Mouse (Mus musculus) 3T3-L1 (cell line): Measurements from ENCODE around the gene Zyg11b.

ENCODE experiments used
- DNase-seq: peaks from one replicate; pipeline ENCODE4 v3.0.0-alpha.2; 2015; ENCODE audit warnings: low read depth, low spot score

Gene Zyg11b

DNA sequence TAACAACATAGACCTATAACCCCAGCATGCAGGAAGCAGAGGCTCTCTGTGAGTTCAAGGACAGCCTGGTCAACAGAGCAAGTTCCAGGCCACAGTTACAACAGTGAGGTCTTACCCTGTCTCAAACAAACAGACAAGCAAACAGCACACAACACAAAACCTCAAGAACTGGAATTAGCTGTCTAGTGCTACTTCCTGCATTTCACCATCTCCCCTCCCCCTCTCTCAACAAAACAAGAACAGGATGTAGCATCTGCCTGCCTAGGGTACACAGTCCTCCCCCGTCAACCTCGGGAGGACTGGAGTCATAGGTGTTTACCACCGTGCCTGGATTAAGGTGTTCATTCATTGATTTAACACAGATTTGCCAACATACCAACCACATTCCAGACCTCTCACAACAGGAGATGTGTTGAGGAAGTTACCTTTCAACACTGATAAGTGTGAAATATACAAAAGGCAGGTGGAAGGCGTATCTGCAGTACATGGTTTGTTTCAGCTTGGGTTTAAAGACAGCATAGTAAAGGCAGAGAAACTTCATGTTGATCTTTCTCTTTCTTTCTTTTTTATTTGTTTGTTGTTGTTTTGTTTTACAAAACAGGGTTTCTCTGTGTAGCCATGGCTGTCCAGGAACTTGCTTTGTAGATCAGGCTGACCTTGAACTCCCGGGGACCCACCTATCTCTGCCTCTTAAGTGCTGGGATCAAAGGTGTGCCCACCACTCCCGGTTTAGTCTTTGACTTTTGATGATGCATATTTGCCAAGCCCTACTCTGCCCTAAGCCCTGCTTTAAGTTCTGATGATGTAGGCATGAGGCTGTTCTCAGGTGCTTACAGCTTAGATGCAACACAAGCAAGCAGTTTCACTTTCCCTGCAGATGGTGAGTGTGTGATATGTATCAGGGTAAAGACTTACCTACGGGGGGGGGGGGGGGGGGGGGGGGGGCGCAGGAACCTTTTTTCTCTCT is 18.0 kb upstream of the Zyg11b start:
- DNase-seq: no peak

DNA sequence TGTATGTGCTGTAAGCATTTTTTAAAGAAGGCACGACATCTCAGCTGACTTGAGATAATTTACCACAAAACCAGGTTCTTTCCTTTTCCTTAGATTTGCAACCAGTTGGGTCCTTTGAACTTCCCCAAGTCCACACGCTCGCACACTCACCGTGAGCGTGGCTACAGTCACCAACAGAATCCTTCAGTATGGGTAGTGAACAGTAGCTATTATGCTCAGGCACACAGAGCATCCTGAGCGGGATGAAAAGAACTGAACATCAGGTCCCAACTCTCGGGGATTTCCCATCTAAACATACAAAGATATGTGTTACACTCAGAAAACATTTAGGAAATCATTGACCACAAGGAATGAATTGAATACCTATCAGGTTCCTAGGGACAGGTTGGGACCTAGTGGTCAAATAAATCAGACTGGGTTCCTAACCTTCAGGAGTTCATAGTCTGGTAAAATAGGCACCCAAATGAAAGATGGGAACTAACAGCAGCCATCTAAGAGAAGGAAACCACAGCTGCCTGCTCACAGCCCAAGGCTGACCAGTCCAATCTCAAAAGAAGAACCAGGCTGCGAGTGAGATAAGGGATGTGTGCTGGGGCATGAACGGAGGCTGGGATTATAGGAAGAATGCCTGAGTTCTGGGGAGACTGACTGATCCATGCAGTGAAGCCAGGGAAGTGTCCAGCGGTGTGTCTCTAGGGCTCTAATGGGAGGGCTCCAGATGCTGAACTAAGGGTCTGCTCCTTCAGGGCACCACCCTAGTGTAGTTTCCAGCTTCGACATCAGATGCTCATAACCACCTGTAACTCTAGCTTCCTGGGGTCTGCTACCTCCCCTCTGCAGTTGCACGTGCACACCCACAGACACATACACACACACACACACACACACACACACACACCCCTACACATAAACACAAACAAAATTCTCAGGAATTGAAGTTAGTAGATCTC is 17.0 kb upstream of the Zyg11b start:
- DNase-seq: no peak

DNA sequence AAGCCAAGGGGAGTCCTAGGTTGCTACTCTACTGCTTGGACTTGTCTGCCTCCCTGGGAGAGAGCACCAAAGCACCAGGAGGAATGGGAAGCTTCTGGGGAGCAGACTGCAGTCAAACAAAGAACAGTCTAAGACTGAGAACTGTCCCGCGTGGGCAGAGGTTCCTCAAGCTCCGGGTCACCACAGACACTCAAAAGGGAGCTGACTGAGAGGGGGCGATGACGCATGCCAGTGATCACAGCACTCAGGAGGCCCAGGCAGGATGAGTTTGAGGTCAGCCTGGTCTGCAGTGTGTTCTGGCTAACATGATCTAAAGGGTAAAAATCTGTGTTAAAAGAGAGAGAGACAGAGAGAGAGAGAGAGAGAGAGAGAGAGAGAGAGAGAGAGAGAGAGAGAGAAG is 13.1 kb upstream of the Zyg11b start:
- peak; percentile 11 for DNase-seq

DNA sequence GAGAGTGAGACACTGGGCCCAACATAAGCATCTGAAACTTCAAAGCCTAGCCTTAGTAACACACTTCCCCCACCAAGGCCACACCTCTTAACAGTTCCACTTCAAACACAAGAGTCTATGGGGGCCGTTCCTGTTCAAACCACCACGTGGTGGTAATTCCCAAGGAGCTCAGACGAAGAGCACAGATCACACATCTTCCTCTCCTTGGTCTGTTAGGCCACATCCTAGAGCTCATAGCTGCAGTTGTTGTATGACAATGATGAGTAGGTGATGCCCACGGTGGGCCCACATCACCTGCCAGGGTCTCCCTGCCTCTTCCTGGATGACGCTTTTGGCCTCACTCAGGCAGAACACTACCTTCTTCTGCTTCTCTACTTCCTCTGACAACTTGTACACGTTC is 9.8 kb upstream of the Zyg11b start:
- DNase-seq: no peak

DNA sequence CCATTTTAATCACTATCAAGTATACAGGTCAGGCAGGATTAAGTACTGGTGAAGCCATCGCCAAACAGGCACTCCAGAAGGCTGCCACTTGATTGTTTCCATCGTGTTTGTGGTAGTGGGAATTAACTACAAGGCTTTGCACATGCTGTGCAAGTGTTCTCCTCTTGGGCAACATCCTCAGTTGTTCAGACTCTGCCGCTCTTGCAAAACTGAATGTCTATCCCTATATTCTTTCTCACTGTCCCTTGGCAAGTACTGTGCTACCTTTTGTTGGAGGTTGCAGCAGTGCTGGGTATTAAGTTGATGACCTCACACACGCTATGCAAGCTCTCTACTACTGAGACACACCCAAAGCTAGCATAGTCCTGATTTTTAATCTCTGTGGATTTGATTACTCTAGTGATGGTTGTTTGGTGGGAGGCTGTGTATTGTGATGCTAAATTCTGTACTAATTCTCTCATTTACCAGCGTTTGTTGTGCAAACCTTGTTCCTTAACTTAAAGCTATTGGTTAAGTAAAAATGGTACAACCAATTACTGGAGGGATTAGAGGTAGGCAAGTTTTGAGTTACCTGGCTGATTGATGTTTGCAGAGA is 1.5 kb upstream of the Zyg11b start:
- DNase-seq: no peak

DNA sequence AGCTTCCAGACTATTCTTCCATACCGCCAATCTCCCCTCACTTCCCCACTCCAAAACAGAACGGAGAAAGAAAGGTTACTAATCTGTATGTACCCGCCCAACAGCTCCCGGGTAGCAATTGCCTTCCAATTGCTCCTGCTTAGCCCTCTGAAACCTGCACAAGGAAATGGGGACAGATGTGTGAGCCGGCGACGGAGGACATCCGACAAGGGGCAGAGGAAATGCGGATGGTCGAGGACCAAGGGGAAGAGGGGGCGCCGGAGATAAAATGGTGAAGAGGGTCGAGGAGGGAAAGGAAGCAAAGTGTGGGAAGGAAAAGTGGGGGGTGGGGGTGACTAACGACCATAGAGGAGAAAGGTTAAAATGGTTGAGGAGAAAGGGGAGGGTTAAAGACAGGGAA is 630 bp downstream of the Zyg11b start:
- DNase-seq: no peak

DNA sequence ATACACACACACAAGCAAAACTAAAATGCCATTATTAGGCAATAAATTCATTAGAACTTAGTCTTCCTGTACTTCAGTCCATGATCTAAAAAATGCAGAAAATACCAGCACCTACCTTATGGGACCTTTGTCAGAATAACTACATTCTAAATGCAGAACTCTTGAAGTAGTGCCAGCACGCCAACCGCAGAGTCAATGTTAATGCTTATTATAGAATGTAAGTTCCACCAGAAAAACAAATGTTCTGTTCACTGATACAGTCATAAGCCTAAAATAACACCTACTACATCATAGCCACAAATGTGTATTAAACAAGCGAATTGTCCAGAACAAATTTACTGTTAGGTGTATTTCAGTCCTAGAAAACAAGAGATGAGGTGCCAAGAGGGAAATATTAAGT is 23.9 kb downstream of the Zyg11b start:
- DNase-seq: no peak

DNA sequence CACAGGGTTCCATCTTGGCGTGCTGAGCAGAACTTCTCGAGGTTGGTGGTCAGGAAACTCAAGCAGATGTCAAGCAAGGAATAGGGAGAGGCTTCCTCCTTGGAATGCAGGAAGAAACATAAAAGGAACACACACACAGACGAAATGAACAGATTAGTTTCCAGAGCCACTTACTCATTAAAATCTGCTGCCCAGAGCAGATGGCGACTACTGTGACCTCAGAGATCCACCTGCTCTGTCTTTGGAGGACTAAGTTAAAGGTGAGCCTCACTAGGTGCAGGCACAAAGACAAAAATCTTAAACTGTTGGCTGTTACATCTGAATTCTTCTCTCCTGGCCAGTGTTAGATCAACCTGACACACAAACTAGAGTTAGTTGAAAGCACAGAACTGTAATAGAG is 28.6 kb downstream of the Zyg11b start:
- no peak for DNase-seq

DNA sequence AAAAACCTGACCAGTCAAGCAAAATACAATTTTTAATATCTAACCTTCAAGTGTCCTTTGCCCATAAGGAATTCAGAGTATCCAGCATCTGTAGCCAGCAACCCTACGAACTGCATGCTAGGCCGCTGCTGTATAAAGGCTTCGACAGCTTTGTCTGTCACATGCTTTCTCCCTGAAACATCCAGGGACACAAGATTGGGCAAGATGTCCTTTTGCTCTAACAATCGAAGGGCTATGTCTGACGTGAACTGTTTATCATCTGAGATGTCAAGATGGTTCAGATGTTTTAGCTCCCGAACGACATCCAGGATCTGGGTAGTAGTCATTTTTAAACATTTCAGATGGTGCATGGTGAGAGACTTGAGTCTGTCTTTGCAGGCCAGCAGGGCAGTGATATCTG is 35.1 kb downstream of the Zyg11b start:
- DNase-seq: no peak

DNA sequence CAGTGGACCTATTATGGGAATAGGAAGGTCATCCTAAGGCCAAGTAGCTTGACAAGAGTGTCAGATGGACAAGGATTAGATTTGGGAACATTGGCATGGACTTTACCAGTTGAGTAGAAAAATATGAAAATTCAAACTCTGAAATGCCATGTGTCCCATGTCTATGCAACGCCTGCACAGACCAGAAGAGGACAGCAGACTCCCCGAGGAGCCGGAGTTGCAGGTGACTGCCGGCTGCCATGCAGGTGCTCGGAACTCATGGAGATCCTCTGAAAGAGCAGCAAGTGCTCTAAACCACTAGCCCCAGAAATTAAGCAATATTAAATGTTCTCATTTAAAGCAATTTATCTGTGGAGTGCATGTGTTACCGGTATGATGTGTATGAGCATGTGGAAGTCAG is 47.6 kb downstream of the Zyg11b start:
- no peak for DNase-seq

DNA sequence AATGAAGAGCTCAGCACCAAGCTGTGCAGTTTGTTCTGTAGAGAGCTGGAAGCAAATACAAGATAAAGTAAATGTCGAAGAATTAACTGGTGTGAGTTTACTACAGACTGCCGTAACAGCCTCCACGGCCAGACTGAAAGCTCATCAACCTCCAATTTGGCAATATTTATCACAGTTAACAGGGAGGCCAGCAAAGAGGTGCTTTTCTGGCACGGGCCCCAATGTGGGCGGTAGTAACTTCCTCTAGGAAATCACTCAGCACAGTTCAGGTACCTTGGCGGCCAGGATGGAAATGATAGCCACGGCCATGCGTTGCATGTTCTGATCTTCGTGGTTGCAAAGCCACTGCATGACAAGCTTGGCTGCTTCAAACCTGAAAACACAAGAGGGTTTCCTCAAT is 50.4 kb downstream of the Zyg11b start:
- no peak for DNase-seq

DNA sequence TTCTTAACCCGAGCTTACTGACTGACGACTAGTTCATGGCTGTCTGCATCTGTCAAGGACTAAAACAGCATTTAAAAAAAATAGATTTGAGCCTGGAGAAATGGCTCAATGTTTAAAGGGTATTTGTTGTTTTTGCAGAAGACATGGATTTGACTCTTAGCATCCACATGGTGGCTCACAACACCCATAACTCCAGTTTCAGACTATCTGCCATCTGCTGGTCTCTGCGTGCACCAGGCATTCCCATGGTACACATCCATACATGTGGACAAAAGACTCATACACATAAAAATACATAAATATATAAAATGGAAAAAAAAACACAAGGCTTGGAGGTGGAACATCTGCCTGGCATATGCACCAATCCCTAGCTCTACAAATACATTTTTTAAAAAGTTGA is 51.6 kb downstream of the Zyg11b start:
- DNase-seq: peak; percentile 9

DNA sequence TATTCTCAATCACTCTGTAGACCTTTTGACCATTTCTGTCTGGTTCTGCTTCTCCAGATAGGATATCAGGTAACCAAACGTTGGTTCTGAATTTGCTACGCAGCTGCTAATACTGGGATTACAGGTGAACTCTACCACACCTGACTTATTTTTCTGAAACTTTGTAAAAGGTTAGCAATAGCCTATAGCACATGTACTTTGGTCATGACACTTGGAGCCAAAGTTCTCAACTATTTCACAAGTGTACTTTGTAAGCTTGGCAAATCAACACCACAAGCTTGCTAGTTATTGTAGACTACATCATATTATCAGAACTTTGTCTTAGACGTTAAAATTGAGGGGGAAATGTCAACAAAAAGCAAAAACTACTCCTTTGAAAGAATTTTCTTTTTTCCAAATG is 67.2 kb downstream of the Zyg11b start:
- no peak for DNase-seq

DNA sequence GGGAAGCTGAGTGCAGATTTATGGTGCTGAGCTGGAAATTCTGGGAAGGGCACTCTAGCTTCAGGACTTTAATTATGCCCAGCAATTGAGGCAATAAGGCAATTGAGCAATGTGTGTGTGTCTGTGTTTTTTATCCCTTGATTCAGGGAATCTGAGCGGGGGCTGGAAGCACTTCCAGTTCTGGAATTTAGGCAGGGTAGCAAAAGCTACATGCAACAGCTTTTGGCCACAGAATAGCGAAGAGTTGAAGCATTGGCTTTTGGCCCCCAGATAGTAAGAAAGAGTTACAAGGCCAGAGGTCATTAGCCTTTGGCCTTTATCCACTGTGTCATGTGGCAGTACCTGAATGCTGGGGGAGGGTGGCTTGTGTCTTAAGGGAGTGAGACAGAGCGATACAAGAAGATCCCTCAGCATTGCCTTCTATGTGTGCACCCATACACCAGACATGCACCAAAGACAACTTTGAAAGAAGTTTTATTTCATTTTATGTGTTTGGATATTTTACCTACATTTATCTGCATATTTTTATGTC is 75.5 kb downstream of the Zyg11b start:
- DNase-seq: no peak

DNA sequence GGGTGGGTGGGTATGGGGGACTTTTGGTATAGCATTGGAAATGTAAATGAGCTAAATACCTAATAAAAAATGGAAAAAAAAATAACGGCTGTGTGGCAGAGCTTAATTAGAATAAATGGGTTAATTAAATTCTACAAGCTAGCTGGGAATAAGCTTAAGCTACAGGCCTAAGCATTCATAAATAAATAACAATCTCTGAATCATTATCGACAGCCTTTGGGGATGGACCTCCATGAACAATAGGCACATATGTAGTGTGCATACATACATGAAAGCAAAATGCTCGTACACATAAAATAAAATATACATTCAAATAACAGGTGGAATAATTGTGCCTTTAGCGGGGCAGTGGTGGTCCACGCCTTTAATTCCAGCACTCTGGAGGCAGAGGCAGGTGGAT is 78.4 kb downstream of the Zyg11b start:
- DNase-seq: no peak

DNA sequence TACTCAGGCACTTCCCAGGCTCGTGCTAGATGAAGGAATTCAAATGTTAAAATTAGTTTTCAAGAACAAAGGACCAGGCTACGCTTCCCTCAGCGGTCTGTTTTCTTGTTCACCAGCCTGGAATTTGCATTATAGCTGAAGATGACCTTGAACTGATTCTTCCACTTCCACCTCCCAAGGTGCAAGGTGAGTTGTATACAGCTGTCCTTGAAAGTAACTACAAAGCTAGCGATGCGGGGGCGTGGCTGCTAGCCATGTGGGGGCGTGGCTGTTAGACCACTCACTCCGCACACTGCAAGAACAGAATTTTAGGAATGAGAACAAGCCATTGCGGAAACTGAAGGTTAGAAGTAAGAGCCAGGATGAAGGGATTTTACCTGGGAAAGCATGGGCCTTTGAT is 81.9 kb downstream of the Zyg11b start:
- no peak for DNase-seq

DNA sequence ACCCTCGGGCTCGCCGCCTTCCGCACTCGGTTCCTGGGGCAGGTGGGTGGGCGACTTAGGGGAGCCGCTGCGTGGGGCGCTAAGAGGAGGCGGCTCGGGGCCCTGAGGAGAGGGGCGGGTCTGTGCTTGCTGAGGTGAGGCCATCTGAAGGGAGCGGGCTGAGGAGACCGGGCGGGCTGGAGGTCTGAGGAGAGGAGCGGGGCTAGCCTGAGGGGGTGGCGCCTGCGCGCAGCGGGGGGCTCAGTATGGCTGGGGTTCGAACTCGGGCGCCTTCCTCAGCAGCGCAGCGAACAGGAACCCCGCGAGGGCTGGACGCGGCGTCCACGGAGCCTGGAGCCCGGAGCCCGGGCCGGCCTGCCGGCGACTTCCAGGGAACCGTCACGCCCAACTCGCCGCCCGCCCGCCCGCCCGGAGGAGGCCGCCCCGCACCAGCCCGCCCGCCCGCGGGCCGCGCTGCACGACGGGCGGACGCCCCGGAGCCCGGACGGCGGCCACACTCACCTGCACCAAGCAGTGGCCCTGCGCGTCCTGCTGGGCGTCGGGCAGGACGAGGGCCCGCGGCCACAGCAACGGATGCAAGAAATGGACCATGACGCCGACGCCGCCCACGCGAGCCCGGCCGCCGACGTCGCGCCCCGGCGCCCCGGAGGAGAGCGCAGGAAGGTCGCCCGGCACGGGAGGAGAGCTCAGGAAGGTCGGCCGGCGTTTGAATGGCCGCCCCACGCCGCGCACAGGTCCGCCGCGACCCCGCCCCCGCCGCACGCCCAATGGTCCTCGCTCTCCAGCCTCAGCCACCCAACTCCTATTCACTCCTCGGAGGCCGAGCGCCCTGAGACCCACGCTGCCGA is 83.3 kb downstream of the Zyg11b start, which contains the start of gene Zyg11a:
Zyg11a (minus strand) TSS at position 717 of the 848 bp plus-strand sequence.
- DNase-seq: no peak

DNA sequence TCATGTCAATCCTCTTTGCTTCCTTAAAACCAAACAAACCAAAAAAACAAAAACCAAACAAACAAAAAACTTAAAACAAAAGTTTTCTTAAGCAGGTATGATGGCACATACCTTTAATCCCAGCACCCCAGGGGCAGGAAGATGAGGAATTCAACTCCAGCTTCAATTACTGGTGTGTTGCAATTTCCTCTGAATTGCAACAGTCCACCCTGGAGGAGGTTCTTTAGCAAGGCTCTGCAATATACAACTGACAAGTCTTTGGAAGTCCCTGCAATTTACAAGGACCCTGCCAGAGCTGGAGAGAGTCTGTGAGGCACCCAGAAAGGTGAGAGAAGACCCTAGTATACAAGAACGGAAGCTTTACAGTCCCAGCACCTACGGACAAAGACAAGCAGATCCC is 87.9 kb downstream of the Zyg11b start:
- no peak for DNase-seq

DNA sequence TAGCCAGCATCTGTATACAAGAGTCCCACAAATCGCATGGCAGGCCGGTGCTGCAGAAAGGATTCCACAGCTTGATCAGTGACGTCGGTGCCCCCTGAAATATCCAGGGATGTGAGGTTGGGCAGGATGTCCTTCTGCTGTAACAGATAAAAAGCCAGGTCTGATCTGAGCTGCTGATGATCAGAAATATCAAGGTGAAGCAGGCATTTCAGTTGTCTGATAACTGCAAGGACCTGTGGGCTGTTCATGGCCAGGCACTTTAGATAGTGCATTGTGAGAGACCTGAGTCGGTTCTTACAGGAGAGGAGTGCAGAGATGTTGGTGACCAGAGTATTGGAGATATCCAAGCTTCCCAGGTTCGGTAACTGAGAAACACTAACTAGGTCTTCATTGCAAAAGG is 96.3 kb downstream of the Zyg11b start:
- no peak for DNase-seq

DNA sequence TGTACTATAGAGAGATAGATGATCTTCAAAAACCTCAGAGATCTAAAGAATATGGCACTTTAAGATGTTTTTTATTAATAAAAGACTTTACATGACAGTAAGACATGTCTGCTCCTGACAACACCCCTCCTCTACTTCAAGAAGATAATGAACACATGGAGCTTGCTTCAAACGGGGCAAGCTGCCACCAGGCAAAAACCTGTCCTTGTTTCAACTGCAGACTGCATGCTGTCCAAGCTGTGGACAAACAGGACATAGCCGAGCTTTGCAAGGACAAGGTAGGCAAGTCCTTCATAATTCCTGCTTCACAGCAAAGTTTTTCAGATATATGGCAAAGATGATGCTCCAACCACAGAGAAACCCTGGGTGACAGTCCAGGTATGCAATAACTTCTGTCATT is 101.7 kb downstream of the Zyg11b start:
- DNase-seq: no peak
